Mouse (Mus musculus) testis, adult 2 months (tissue): ENCODE measurements around the gene Nid1. TPM values are rescaled to one million over a fixed set of nuclear protein-coding genes. Genes with fewer than 3 reads are reported as not detected.

Experiments
- H3K27ac ChIP-seq: fragments of 200-500 bp; 2 replicates; pipeline ENCODE4 v1.5.1; 2012; ENCODE audit warnings: low read depth, low read length; ENCODE audit not compliant: control insufficient read depth, insufficient read depth
- H3K27me3 ChIP-seq: fragments of 200-500 bp; 2 replicates; pipeline ENCODE4 v1.6.1; 2012; ENCODE audit warnings: mild to moderate bottlenecking, low read length, moderate library complexity; ENCODE audit not compliant: control insufficient read depth, insufficient read depth
- H3K36me3 ChIP-seq: fragments of 200-500 bp; 2 replicates; pipeline ENCODE4 v1.6.1; 2012; ENCODE audit warnings: mild to moderate bottlenecking, low read length; ENCODE audit not compliant: control insufficient read depth, insufficient read depth
- H3K4me1 ChIP-seq: fragments of 200-500 bp; 2 replicates; pipeline ENCODE4 v1.6.1; 2012; ENCODE audit warnings: low read length; ENCODE audit not compliant: control insufficient read depth, insufficient read depth
- H3K4me3 ChIP-seq: fragments of 200-500 bp; 2 replicates; pipeline ENCODE4 v1.5.1; 2012; ENCODE audit warnings: low read depth, mild to moderate bottlenecking, low read length, moderate library complexity, mixed read lengths; ENCODE audit not compliant: control insufficient read depth
- CTCF ChIP-seq: fragments of 200-500 bp; IDR thresholded peaks from 2 replicates; pipeline ENCODE4 v1.5.1; 2012; ENCODE audit warnings: low read depth, mild to moderate bottlenecking, inconsistent platforms, low read length, moderate library complexity; ENCODE audit not compliant: control insufficient read depth, insufficient read depth, insufficient replicate concordance
- POLR2A ChIP-seq: fragments of 200-500 bp; IDR thresholded peaks from 2 replicates; pipeline ENCODE4 v1.6.1; 2012; ENCODE audit warnings: low read depth, mild to moderate bottlenecking, inconsistent platforms, low read length, moderate library complexity; ENCODE audit not compliant: control insufficient read depth
- polyA plus RNA-seq: library from polyadenylated mRNA; depleted of rRNA; stranded (reverse); fragments of >200 nt; gene quantifications from 2 replicates; pipeline ENCODE4 v1.2.3, GENCODE M21; 2012

The Nid1 gene
- polyA plus RNA-seq, 1 experiment = 16.3 TPM

DNA sequence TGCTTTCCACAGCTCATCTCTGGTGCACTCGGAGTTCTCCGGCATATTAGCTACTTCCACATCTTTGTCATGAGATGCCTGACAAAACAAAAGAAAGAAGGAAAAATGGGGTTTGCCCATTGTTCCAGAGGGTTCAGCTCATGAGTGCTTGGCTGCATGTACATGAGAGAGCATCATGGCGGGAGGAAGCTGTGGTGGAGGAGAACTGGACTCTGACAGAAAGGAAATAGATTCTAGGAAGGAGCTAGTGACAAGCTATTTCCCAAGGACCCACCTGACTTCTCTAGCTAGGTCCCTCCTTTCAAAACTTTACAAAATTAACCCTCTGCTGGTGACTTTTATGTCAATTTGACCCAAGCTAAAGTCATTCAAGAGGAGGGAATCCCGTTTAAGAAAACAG is 110.5 kb downstream of the Nid1 start:
- Histone ChIP-seq H3K4me3 (no peak overlapping the region), H3K27me3 (no peaks in the 10 kb centered on the region), H3K27ac (no peak overlapping the region), H3K4me1 (no peaks in the 10 kb centered on the region), H3K36me3 (no peaks in the 10 kb centered on the region)
- no peak for TF ChIP-seq POLR2A
- TF ChIP-seq CTCF = no peak

DNA sequence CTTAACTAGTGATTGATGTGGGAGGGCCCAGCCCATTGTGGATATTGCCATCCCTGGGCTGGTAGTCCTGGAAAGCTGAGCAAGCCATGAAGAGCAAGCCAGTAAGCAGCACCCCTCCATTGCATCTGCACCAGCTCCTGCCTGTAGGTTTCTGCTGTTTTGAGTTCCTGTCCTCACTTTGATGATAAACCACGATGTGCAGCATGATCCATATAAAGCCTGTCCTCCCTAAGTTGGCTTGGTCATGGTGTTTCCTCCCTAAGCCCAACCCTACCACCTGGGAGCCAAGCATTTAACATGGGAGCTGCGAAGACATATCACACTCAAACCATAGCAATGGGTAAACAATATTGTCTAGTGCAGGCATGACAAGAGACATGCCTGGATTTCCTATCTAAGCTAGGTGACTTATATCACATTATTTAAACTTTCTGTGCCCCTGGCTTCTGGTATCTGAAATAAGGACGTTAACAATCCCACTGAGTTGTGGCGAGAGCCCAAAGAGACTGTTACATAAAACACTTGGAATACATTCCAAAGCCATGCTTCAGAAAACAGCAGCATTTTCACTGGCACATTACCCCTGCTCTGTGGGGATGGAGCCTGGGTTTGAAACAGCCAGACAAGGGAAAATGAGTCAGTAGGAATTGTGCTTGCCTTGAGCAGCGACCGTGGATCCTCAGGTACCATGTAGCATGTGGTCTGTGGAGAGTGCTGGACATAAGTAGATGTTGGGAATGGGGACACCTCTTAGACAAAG is 111.3 kb downstream of the Nid1 start:
- no peak for TF ChIP-seq CTCF
- no peak for TF ChIP-seq POLR2A
- H3K36me3 ChIP-seq = no peaks in the 10 kb centered on the region
- H3K27me3 ChIP-seq = no peaks in the 10 kb centered on the region
- no peaks in the 10 kb centered on the region for H3K4me1 ChIP-seq
- no peak overlapping the region for H3K4me3 ChIP-seq
- H3K27ac ChIP-seq = no peak overlapping the region

DNA sequence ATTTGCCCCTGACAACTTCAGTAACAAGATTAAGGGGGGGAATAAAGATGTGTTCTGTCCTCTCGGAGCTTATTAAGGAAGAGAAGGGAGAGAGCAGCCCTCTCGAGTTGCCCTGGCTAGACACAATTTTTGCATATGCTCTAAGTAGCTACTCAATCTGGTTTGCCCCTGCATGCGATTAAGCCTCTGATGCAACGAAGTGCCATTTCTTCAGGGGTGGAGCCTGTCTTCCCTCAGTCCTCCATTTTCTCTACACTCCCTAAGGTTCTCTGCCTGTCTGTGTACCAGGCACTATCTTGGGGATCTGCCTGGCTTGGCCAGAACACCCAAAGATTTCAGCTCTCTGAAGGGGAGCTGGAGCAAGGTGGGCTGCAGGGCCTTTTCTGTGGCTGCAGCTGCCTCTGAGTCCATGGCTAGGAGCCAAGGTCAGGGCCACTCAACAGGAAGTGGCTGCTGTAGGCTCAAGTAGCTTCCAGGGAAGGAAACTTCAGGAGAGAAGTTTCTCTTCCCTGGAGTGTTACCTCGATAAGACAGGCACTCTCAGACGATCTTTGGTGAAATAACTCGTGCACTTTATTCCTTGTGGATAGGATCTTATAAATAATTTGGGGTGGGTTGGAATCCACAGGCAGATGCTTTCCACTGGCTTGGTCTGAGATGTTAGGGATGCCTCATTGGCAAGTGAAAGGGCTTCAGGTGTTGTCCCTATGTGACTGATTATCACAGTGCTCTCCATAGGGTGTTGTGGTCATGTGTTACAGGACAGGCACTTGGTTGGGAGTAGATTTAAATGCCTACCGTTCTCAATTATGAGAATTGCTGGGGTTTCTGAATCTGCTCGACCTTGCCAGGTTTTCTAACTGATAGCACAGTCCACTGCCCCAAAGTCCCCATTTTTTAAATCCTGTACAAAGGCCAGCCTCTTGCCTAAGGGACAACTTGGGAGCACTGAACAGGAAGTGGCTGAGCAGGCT is 112.6 kb downstream of the Nid1 start:
- Histone ChIP-seq H3K27ac (no peak overlapping the region), H3K4me1 (no peaks in the 10 kb centered on the region), H3K4me3 (no peak overlapping the region), H3K27me3 (no peaks in the 10 kb centered on the region), H3K36me3 (no peaks in the 10 kb centered on the region)
- TF ChIP-seq CTCF (no peak), POLR2A (no peak)

DNA sequence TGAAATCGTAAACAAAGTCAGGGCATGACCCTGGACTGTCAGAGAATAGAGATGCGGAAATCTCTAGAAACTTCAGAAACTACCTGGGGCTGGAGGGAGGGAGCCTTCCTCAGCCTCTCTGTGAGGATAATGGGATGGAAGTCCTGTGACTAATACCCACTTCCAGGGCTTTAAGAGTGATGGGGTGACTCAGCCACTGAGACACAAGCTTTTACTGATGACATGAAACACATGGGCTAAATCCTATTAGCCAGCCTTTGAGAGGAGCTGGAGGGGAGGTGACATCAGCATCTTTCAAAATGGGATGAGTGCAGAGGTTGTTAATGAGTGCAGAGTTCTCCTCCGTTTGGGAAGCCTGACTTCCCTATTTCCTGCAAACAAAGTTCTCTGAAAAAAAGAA is 114.7 kb downstream of the Nid1 start:
- no peaks in the 10 kb centered on the region for H3K27me3 ChIP-seq
- H3K4me3 ChIP-seq = no peak overlapping the region
- H3K4me1 ChIP-seq = no peaks in the 10 kb centered on the region
- no peak overlapping the region for H3K27ac ChIP-seq
- TF ChIP-seq POLR2A (no peak), CTCF (no peak)
- no peaks in the 10 kb centered on the region for H3K36me3 ChIP-seq

DNA sequence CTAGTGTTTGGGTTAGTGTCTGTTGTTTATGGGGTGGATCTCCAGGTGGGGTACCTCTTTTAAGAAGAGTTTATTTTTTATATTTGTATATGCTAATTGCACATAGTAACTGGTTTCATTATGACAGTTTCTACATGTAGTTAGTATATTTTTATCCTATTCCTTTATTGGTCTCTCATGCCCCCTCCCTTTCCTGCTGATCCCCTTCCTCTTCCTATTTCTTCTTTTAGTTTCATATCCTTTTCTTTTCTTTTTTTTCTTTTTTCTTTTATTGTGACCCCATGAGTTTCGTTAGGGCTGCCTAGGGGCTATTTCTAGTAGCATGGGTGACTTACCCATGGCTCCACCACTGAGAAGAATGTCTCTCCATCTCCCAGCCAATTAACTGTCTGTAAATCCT is 116.3 kb downstream of the Nid1 start:
- Histone ChIP-seq H3K27ac (no peak overlapping the region), H3K36me3 (no peaks in the 10 kb centered on the region), H3K4me3 (no peak overlapping the region), H3K4me1 (no peaks in the 10 kb centered on the region), H3K27me3 (no peaks in the 10 kb centered on the region)
- TF ChIP-seq POLR2A (no peak), CTCF (no peak)

DNA sequence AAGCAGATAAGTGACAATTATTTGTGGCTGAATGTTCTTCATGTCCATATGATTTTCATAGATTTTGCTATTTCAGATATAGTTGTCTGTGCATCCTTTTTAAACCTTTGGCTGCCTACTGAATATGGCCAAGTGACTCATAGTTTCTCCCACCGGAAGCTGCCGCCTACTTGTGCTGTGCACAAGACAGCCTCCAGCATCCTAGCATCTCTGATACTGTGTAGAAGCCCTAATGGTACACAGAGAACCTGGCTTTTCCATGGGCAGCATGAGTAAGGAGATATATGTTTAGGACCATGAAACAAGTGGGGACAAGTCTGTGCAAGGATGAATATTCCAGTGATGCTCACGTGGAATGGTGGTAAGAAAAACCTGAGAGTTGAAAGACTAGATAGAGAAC is 117.8 kb downstream of the Nid1 start:
- TF ChIP-seq CTCF (no peak), POLR2A (no peak)
- H3K4me3 ChIP-seq = no peak overlapping the region

More for the DNA sequence above, 117.8 kb downstream of the Nid1 start:
- Histone ChIP-seq H3K36me3 (no peaks in the 10 kb centered on the region), H3K27me3 (no peaks in the 10 kb centered on the region), H3K4me1 (no peaks in the 10 kb centered on the region), H3K27ac (no peak overlapping the region)
